Mouse (Mus musculus): Measurements from ENCODE around the gene Pla2g3. TPM values are rescaled to one million over a fixed set of nuclear protein-coding genes. Genes with fewer than 3 reads are reported as not detected.

Pla2g3 gene
- polyA plus RNA-seq, 1 experiment from 2014 or later: 0.56 TPM

DNA sequence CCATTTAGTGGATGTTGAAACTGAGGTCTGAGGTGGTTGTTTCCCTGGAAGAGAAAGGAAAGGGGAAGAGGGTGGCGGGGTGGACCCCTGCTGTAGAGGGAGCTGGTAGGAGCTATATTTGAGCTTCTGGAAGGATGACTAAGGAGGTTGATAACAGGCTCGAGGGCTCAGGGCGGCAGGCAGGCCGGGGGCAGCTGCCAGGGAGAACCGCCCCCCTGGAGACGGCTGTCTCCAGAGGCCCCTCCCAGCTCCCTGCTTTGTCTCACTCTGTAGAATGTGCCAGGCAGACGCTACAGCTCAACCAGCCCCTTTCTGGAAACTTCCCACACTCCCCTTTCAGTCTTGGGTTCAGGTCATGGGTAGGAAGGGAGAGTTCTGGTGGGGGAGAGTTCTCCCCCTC lies 20.1 kb downstream of the Pla2g3 start:
- 47% methylated on average over 7 of the region's 7 CpGs for WGBS
- no peak for ATAC-seq (ENCODE audit: low FRiP score, low TSS enrichment)
- Histone ChIP-seq H3K36me3 (ENCODE audit: insufficient read depth, low read length) (no peaks in the 10 kb centered on the region), H3K4me3 (ENCODE audit: low read length) (no peak overlapping the region), H3K9me3 (ENCODE audit: low read length) (no peaks in the 10 kb centered on the region), H3K27ac (ENCODE audit: low read length) (no peak overlapping the region), H3K4me1 (ENCODE audit: insufficient read depth, low read length) (no peaks in the 10 kb centered on the region), H3K4me2 (replicated peaks; ENCODE audit: low read depth, low read length) (no peak overlapping the region), H3K9ac (replicated peaks; ENCODE audit: low read length) (no peak overlapping the region), H3K27me3 (ENCODE audit: insufficient read depth, low read length) (no peaks in the 10 kb centered on the region)

DNA sequence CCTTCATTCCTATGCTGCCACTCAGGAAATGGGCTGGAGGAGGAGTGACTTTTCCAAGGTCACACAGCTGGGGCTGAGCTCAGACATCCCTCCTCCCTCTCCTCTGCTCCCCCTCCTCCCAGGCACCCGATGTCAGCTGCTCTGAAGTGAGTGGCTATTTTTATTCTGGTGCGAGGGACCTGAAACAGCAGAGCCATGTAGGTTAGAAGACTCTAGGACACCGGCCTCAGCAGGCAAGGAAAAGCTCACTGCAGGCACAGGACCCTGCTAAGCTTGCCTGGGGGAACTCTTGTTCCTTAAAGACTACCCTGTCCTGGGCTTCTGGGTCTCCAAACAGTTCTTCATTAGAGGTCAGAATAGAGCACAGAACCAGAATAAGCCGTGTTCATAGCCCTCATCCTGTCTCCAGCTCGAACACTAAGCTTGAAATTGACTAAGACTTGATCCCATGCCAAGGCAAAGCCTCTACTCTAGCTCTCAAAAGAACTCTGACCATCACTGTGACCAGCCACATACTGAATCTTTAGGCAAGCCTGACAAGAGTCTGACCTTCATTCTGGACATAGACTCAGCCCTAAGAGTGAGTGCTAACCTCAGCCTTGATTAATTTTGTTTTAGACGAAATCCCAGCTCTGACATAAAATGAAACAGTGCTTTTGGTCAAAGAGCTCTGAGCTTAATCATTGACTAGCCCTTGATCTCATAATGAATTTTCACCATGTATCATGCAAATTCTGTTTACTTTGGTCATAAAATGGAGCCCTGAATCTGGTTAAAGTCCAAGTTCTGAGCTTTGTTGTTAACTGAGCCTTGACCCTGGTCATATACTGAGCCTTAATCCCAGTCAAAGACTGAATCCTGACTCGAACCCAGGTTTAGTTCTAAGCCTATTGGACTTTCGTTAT lies 21.3 kb downstream of the Pla2g3 start:
- H3K27me3 ChIP-seq (ENCODE audit: insufficient read depth, low read length): no peaks in the 10 kb centered on the region
- ATAC-seq (ENCODE audit: low FRiP score, low TSS enrichment): no peak
- H3K9ac ChIP-seq (replicated peaks; ENCODE audit: low read length): no peak overlapping the region
- H3K27ac ChIP-seq (ENCODE audit: low read length): no peak overlapping the region
- H3K9me3 ChIP-seq (ENCODE audit: low read length): no peaks in the 10 kb centered on the region
- no peak overlapping the region for H3K4me2 ChIP-seq (replicated peaks; ENCODE audit: low read depth, low read length)
- H3K4me3 ChIP-seq (ENCODE audit: low read length): no peak overlapping the region
- H3K4me1 ChIP-seq (ENCODE audit: insufficient read depth, low read length): 0 out of 2 replicates have a peak, but pooled peaks cover 5% of the 10 kb centered on the region
- no peaks in the 10 kb centered on the region for H3K36me3 ChIP-seq (ENCODE audit: insufficient read depth, low read length)
- WGBS: 59% methylated on average over 8 of the region's 8 CpGs

DNA sequence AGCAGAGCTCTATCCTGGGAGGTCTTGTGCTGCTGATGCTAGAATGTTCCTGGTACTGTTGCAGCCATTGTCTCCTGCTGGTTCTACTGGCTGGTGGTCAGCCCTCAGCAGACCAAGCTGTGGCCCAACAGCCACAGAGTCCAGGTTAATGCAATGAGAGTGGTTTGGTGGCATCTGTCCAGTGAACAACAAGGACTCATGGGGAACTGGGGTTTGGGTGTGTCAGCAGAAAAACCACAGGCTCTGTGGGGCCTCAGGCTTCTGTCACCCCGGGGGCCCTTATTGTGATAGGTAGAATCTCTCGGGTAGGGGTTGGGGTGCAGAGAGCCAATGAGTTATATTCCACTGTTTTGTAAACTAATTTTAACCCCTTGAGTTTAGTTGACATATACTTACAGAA lies 22.2 kb downstream of the Pla2g3 start:
- no peak overlapping the region for H3K4me3 ChIP-seq (ENCODE audit: low read length)
- H3K27ac ChIP-seq (ENCODE audit: low read length): no peak overlapping the region
- no peak for ATAC-seq (ENCODE audit: low FRiP score, low TSS enrichment)
- H3K36me3 ChIP-seq (ENCODE audit: insufficient read depth, low read length): no peaks in the 10 kb centered on the region
- 88% methylated on average over 2 of the region's 2 CpGs for WGBS
- peaks cover 5% of the 10 kb centered on the region; the same call in 1 of the 2 replicates for H3K4me1 ChIP-seq (ENCODE audit: insufficient read depth, low read length)
- no peak overlapping the region for H3K4me2 ChIP-seq (replicated peaks; ENCODE audit: low read depth, low read length)
- H3K9me3 ChIP-seq (ENCODE audit: low read length): no peaks in the 10 kb centered on the region
- H3K9ac ChIP-seq (replicated peaks; ENCODE audit: low read length): no peak overlapping the region
- no peaks in the 10 kb centered on the region for H3K27me3 ChIP-seq (ENCODE audit: insufficient read depth, low read length)

DNA sequence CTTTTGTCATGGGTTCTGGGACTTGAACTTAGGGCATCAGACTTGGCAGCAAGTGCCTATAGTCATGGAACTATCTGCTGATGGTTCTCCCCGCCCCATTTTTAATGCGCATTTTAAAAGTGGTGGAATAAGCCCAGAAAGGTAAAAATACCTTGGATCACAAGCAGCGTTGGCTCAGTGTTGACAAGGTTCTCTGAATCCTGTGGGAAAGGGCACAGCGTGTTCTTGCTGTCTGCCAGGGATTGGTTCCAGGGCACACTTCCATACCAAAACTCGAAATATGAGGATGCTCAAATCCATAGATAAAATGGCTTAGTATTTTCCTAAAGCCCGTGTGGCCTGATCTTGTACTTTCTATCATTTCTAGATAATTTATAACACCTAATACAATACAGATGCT lies 25.2 kb downstream of the Pla2g3 start:
- H3K36me3 ChIP-seq (ENCODE audit: insufficient read depth, low read length): no peaks in the 10 kb centered on the region
- H3K27me3 ChIP-seq (ENCODE audit: insufficient read depth, low read length): peaks cover 2% of the 10 kb centered on the region; the same call in 1 of the 2 replicates
- H3K4me3 ChIP-seq (ENCODE audit: low read length): no peak overlapping the region
- peaks cover 28% of the 10 kb centered on the region for H3K4me1 ChIP-seq (ENCODE audit: insufficient read depth, low read length)
- H3K4me2 ChIP-seq (replicated peaks; ENCODE audit: low read depth, low read length): no peak overlapping the region
- ATAC-seq (ENCODE audit: low FRiP score, low TSS enrichment): no peak
- H3K9ac ChIP-seq (replicated peaks; ENCODE audit: low read length): no peak overlapping the region
- no peak overlapping the region for H3K27ac ChIP-seq (ENCODE audit: low read length)
- no peaks in the 10 kb centered on the region for H3K9me3 ChIP-seq (ENCODE audit: low read length)
- WGBS: 89% methylated on average over 6 of the region's 6 CpGs

DNA sequence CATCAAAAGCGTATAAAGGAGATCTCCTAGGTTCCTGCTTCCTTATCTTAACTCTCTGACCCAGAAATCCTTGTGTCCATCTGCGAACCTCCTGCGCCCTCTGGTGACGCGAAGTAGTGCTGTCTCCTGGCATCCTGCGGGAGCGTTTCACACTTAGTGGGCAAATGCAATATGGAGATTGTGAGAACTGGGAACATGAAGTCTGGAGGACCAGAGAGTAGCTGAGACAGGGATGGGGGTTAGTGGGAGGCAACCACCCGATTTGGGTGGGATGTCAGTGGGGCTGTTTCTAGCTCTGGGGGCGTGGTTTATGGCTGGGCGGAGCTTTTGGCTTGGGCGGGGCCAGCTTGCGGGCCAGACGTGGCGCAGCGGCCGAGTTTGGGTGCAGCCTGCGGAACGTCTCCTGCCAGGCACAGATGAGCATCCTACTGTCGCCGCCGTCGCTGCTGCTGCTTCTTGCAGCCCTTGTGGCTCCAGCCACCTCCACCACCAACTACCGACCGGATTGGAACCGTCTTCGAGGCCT lies 26.5 kb downstream of the Pla2g3 start, which contains the start of gene Selenom:
Gene Selenom, plus strand, starts transcription at position 156 of the 526 bp plus-strand sequence.
- H3K4me3 ChIP-seq (ENCODE audit: low read length): peak within 1 kb of the TSS; percentile 62
- H3K4me1 ChIP-seq (ENCODE audit: insufficient read depth, low read length): peaks cover 28% of the 10 kb centered on the region
- WGBS: under 1% methylated on average over 25 of the region's 26 CpGs
- no peaks in the 10 kb centered on the region for H3K9me3 ChIP-seq (ENCODE audit: low read length)
- peak within 1 kb of the TSS; percentile 73 for H3K4me2 ChIP-seq (replicated peaks; ENCODE audit: low read depth, low read length)
- peak; percentile 74 for ATAC-seq (ENCODE audit: low FRiP score, low TSS enrichment)
- H3K27me3 ChIP-seq (ENCODE audit: insufficient read depth, low read length): peaks cover 2% of the 10 kb centered on the region; the same call in 1 of the 2 replicates
- H3K27ac ChIP-seq (ENCODE audit: low read length): 0 out of 2 replicates have a peak within 1 kb of the TSS, but pooled peaks have one; percentile 32
- H3K36me3 ChIP-seq (ENCODE audit: insufficient read depth, low read length): peaks cover 4% of the 10 kb centered on the region; the same call in 1 of the 2 replicates
- H3K9ac ChIP-seq (replicated peaks; ENCODE audit: low read length): peak within 1 kb of the TSS; percentile 69

DNA sequence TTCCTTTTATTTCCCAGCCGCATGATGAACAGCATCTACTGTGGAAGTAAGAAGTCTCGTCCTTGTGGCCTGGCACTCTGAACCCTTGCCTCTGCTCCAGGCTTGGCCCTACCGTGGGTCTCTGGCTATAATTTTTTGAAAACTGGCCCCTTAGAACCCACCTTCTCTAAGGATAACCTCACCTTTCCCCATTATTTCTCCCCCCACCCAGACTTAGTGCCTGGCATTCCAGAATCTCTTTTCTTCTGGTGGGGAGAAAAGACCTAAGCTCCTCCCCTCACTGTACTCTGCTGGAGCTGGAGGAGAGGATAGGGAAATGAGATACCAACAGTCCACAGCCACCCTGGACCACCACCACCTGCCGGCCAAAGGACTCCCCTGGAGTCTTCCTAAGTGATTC lies 27.1 kb downstream of the Pla2g3 start:
- Histone ChIP-seq H3K9me3 (ENCODE audit: low read length) (no peaks in the 10 kb centered on the region), H3K36me3 (ENCODE audit: insufficient read depth, low read length) (peaks cover 7% of the 10 kb centered on the region; the same call in 1 of the 2 replicates), H3K4me2 (replicated peaks; ENCODE audit: low read depth, low read length) (peak overlapping the region; percentile 73), H3K27ac (ENCODE audit: low read length) (0 out of 2 replicates have a peak overlapping the region, but pooled peaks have one; percentile 32), H3K4me1 (ENCODE audit: insufficient read depth, low read length) (peaks cover 28% of the 10 kb centered on the region), H3K4me3 (ENCODE audit: low read length) (peak overlapping the region; percentile 62), H3K27me3 (ENCODE audit: insufficient read depth, low read length) (peaks cover 2% of the 10 kb centered on the region; the same call in 1 of the 2 replicates), H3K9ac (replicated peaks; ENCODE audit: low read length) (peak overlapping the region; percentile 69)
- 19% methylated on average over 4 of the region's 4 CpGs for WGBS
- 0 out of 2 replicates have a peak, but pooled peaks have one; percentile 11 for ATAC-seq (ENCODE audit: low FRiP score, low TSS enrichment)

DNA sequence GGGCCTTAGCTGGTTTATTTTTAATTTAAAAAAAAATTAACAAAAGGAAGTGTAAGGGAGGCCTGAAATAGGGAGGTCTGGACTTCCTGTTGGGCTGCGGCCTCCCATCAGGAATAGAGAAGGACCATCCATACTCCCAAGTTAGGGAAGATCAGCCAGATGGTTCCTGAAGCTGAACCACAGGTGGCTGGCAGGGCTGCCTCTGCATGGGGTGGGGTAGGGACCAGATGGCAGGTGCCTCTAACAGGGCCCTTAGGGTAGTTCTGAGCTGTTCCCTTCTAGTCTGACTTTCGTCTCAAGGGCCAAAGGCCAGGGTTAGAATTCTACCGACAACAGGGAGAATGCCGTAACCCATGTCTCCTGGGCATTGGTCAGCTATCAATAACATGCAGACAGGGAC lies 27.6 kb downstream of the Pla2g3 start:
- Histone ChIP-seq H3K36me3 (ENCODE audit: insufficient read depth, low read length) (peaks cover 11% of the 10 kb centered on the region; the same call in 1 of the 2 replicates), H3K9me3 (ENCODE audit: low read length) (no peaks in the 10 kb centered on the region), H3K4me1 (ENCODE audit: insufficient read depth, low read length) (peaks cover 28% of the 10 kb centered on the region), H3K9ac (replicated peaks; ENCODE audit: low read length) (no peak overlapping the region), H3K4me3 (ENCODE audit: low read length) (peak overlapping the region; percentile 62), H3K4me2 (replicated peaks; ENCODE audit: low read depth, low read length) (peak overlapping the region; percentile 73), H3K27ac (ENCODE audit: low read length) (no peak overlapping the region), H3K27me3 (ENCODE audit: insufficient read depth, low read length) (peaks cover 2% of the 10 kb centered on the region; the same call in 1 of the 2 replicates)
- no peak for ATAC-seq (ENCODE audit: low FRiP score, low TSS enrichment)
- 79% methylated on average over 4 of the region's 4 CpGs for WGBS

DNA sequence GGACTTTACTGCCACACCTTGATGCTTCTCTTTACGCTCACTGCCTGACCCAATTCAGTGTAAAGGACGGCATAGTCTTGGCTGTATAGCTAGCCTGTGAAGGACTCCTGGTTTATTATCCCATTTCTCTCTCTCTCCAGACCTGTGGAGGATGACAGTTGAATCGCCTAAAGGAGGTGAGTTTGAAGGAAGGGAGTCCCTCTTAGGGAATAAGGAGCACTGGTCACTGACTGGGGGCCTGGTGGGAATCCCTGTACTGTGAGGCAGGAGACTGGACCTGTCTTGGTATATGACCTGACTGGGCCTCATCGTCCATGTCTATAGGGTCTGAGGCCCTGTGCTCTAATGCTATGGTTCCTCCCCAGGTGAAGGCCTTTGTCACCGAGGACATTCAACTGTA lies 28.0 kb downstream of the Pla2g3 start:
- Histone ChIP-seq H3K9ac (replicated peaks; ENCODE audit: low read length) (0 out of 2 replicates have a peak overlapping the region, but pooled peaks have one; percentile 1), H3K27me3 (ENCODE audit: insufficient read depth, low read length) (peaks cover 2% of the 10 kb centered on the region; the same call in 1 of the 2 replicates), H3K9me3 (ENCODE audit: low read length) (no peaks in the 10 kb centered on the region), H3K4me1 (ENCODE audit: insufficient read depth, low read length) (peaks cover 28% of the 10 kb centered on the region), H3K27ac (ENCODE audit: low read length) (no peak overlapping the region), H3K4me2 (replicated peaks; ENCODE audit: low read depth, low read length) (peak overlapping the region; percentile 73; the same call in 1 of the 2 replicates), H3K4me3 (ENCODE audit: low read length) (0 out of 2 replicates have a peak overlapping the region, but pooled peaks have one; percentile 62), H3K36me3 (ENCODE audit: insufficient read depth, low read length) (peaks cover 15% of the 10 kb centered on the region; the same call in 1 of the 2 replicates)
- WGBS: 75% methylated on average over 5 of the region's 5 CpGs
- ATAC-seq (ENCODE audit: low FRiP score, low TSS enrichment): no peak

DNA sequence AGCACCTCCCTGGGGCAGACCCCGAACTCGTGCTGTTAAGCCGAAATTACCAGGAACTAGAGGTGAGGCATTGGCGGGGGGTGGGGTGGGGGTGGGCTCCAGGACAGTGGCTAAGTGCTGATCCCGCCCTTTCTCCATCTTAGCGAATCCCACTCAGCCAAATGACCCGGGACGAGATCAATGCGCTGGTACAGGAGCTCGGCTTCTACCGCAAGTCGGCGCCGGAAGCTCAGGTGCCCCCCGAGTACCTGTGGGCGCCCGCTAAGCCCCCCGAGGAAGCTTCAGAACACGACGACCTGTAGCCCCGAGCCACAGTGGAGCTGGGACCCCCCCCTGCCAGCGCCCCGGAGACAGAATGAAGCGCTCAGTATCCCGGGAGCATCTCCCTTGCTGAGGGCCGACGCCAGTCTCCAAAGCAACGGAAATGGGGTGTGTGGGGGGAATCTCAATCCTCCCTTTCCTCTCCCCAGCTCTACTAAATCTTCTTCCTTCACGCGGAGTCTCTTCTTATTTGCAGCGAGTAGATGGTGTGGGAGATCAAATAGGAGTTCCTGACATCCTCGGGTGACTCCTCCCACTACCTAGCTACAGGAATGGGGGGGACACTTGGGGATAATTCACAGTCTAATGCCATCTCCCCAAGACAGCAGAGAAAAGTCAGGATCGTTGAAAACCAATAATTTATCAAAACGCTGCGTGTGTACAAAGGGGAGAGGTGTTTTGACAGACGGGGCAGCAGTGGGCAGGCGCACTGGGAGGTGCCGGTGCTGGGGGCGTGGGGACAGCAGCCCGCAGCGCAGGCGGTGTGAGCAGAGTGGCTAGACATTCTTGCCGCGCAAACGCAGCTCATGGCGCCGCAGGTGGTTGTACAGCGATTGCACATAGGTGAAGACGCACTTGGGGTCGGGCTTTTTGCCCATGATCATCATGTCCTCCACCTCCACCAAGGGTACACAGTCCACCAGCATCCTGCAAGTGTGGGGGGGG lies 29.1 kb downstream of the Pla2g3 start:
- Histone ChIP-seq H3K9ac (replicated peaks; ENCODE audit: low read length) (peak overlapping the region; percentile 53), H3K4me2 (replicated peaks; ENCODE audit: low read depth, low read length) (peak overlapping the region; percentile 83), H3K36me3 (ENCODE audit: insufficient read depth, low read length) (peaks cover 25% of the 10 kb centered on the region), H3K4me3 (ENCODE audit: low read length) (peak overlapping the region; percentile 35), H3K27me3 (ENCODE audit: insufficient read depth, low read length) (peaks cover 2% of the 10 kb centered on the region; the same call in 1 of the 2 replicates), H3K27ac (ENCODE audit: low read length) (no peak overlapping the region), H3K4me1 (ENCODE audit: insufficient read depth, low read length) (peaks cover 28% of the 10 kb centered on the region), H3K9me3 (ENCODE audit: low read length) (no peaks in the 10 kb centered on the region)
- WGBS: under 1% methylated on average over 50 of the region's 50 CpGs
- ATAC-seq (ENCODE audit: low FRiP score, low TSS enrichment): peak; percentile 33
